Mouse (Mus musculus): ENCODE measurements at regions not wholly inside any gene's neighbourhood (a gene's known extent, or its start where the extent isn't known, plus 50 kb on each side); places are given as distances from the start of the nearest gene placed in this dataset.

- TF ChIP-seq CTCF (IDR thresholded peaks at IDR 0.05; ENCODE audit: low read depth): 0 out of 2 replicates have a peak, but pooled peaks have one; percentile 19
- TF ChIP-seq EP300 (IDR thresholded peaks at IDR 0.05; ENCODE audit: low read depth): no peak
Observed at GRCm38 (mm10) chr3:103492211-103492610, 82.8 kb upstream of the Syt6 start.
